Mouse (Mus musculus): ENCODE results near the gene Iglon5. TPM values are rescaled to one million over a fixed set of nuclear protein-coding genes. Genes with fewer than 3 reads are reported as not detected.
A peak's percentile ranks its signal among the peaks of the same experiment; 100 is the strongest.

Iglon5 gene
- total RNA-seq (2021), result under 1 TPM; 0.23 to 0.27 TPM
- long read RNA-seq, experiment 1, result 0 reads
- long read RNA-seq, experiment 2, result 0 reads

DNA sequence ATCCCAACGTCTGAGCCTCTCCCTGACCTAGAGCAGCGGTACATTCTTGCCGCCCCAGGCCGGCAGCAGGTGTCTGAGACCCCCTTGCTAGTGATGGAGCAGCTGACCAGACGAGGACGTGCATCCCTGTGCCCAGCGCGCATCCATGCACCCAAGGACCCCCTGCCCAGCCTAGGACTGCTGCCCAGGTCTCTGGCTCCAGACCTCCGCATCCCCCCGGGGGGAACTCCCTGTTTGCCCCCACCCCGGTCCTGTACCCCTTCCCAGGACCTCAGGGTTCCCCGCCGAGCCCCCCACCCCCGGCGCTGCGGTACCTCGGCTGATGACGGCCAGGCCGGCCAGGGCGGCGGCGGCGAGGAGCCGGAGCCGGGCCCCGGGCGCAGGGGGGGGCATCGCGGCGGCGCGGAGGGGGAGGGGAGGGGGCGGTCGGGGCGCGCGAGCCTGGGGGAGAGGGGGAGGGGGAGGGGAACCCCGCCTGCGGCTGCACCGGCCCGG, at the start of gene Iglon5:
TSS of gene Iglon5 (minus strand) at position 445 of the 495 bp plus-strand sequence.
- no peak for DNase-seq
- intact Hi-C loops (cut with DNase I), result no loop called here

DNA sequence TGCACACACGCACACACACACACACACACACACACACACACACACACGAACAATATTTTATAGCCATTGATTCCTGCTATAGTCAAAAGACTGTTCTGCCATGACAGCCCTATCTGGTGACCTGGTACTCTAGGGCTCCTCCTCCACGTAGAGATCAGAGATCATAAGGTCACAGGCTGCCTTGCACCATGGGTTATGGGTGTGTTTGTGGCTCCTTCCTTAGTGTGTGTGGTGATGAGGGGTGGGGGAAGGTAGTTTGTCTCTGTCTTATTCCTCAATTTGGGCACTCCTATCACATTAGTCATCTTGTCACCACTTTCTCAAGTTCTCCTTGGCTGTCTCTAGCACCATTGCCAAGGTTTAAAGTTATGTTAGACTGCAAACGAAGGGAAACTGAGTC, 48.6 kb upstream of the Iglon5 start:
- DNase-seq, result no peak
- intact Hi-C loops (cut with DNase I), result no loop called here

DNA sequence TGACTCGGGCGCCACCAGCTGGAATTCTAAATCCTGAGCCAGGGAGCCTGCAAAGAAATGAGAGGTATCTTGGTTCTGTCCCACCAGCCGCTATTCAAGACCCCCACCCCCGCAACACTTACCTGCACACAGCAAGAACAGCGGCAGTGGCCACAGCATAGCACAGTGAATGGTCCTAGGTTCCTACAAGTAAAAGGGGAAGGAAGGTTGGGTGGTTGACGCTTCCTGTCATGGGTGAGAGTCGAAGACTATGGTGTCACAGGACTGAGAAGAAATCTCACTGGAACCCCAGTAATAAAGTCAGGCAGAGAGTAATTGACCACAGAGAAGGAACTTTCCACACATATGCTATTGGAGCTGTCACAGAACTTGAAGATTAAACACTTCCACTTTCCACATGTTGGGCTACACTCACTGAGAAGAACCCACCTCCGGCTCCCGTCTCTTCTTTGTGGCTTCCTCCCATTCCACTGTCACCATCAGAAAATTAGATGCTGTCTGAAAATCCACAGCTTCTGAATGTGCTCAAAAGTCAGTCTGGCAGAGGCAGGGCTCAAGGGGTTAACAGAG, 43.1 kb upstream of the Iglon5 start:
- intact Hi-C loops (cut with DNase I), result no loop called here
- DNase-seq, result no peak

DNA sequence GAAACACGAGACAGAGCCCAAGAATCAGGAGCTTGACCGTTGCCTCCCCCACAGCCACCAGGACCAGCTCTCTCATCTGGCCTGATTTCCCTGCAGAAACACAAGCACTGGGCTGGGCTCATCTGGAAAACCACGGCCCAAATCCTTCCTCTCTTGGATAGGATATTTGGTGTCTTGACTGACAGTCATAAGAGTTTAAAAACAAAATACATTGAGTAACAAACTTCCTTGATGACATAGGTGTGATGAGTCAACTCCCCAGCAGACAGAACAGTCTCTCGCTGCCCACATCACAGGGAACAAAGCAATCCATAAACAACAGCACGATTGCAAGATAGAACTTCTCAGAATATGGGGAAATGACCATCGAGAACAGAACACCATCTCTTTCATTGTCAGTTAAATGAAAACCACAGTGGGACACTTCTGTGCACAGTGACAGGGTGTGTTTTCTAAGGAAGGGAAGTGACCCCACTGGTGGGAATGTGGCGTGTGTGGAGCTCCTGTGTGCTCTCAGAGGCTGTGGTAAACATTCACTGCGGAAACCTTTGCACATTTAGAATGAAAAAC, 40.4 kb upstream of the Iglon5 start:
- intact Hi-C loops (cut with DNase I), result no loop called here
- no peak for DNase-seq

DNA sequence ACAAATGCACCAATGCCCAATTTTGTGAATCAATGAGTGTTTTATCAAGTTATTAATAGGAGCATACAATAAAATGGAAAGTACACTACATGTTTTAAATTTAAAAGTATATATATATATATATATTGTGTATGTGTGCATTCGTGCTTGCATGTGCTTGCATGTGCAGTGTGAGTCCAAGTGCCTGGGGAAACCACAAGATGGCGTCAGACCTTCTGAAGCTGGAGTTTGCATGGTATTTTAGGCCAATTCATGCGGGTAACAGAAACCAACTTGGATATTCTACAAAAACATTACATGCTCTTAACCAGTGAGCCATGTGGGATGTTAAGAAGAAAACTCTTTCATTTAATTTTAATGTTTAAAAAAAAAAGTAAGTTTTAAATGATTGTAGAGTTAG, 35.4 kb upstream of the Iglon5 start:
- no peak for DNase-seq
- intact Hi-C loops (cut with DNase I), result no loop called here

DNA sequence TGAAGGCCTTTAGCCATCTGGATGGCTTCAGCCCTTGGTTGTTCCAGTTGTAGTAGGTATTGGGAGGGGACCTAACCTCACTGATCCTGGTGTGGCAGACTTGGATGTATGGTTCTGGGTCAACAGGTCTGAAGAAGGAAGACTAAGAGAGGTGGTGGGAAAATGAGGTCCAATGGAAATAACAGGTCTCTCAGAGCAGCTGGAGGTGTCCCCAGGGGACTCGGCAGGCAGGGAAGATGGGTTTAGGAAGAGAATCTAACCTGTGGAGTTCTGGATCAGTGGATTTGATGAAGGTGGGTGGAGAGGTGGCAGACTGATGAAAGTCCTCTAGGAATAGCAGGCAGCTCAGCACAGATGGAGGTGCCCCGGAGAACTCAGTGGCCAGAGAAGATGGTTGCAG, 32.9 kb upstream of the Iglon5 start:
- intact Hi-C loops (cut with DNase I), result no loop called here

DNA sequence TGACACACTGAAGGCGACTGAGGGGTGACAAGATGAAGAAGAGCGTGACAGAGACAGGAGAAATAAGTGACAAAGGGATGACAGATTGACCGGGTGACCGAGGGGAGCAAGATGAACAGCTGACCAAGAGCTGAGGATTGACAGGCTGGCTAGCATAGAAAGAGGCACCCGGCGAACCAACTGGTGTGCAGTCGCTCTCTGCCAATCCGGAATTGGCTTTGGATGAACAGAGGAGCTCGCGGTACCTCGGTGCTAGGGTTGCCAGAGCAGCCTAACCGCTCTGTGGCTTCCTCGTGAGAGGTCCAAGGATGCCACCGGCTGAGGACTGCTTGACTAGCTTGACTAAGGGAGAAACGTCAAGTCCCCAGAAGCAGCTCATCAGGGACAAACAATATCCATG, 28.5 kb upstream of the Iglon5 start:
- no peak for DNase-seq
- intact Hi-C loops (cut with DNase I), result no loop called here

More for the DNA sequence above, 32.9 kb upstream of the Iglon5 start:
- no peak for DNase-seq

DNA sequence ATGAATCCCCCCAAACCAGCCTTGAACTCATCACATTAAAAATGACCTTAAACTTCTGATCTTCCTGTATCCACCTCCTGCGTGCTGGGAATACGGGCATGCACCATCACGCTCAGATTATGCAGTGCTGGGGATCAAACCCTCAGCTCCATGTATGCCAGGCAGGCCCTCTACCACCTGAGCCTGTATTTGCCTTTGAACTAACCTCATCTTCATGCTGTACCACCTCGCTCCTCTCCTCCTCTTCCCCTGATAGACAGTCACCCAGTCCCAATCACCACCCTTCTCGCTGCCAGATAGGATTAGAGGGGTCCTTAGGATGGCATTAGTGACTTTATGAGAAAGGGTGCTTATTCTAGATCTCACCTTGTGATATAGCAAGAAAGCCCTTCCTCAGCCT, 25.2 kb upstream of the Iglon5 start:
- no peak for DNase-seq
- intact Hi-C loops (cut with DNase I), result no loop called here

DNA sequence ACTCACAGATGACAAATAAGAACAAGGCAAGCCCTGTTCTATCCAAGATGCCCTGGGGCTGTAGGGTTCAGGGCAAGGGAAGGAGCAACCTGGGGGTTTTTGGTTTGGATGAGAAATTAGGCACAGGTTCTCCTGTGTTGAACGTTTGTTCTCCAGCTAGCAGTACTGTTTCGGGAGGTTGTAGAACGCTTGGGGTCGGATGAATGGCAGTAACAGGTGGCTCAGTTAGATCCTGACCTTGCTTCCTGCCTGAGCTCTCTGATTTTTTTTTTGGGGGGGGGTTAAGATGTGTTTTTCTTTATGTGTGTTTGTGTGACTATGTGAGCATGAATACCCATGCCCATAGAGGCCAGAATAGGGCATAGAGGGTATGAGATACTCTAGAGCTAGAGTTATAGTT, 22.6 kb upstream of the Iglon5 start:
- DNase-seq, result no peak
- intact Hi-C loops (cut with DNase I), result no loop called here

DNA sequence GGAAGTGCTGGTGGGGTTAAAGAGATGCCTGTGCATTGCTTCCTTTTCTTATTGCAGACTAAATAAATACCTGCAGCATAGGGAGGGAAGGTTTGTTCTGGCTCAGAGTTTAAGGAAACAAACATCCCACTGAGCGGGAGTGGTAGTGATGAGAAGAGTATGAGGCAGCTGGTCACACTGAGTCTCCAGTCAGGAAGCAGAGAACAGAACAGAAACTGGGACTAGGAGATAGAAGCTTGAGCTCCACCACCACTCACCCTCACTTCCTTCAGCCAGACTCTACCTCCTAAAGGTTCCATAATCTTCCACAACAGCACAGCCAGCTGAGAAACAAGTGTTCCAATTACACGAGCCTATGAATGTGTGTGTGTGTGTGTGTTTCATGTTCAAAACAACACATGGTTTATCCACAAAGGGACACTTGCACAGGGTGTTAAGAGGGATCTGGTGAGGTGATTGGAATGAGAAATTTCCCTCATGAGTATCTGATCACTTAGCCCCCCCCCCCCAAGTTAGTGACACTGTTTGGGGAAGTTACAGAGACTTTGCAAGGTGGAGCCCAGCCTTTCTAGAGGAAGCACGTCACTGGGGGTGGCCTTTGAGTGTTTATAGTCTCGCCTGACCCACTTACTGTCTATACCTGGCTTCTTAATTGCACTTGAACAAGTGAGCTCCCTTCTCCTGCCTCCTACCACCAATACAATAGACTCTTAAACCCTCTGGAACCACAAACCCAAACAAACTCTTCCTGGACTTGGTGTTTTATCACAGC, 22.0 kb upstream of the Iglon5 start:
- intact Hi-C loops (cut with DNase I), result no loop called here
- DNase-seq, result no peak

DNA sequence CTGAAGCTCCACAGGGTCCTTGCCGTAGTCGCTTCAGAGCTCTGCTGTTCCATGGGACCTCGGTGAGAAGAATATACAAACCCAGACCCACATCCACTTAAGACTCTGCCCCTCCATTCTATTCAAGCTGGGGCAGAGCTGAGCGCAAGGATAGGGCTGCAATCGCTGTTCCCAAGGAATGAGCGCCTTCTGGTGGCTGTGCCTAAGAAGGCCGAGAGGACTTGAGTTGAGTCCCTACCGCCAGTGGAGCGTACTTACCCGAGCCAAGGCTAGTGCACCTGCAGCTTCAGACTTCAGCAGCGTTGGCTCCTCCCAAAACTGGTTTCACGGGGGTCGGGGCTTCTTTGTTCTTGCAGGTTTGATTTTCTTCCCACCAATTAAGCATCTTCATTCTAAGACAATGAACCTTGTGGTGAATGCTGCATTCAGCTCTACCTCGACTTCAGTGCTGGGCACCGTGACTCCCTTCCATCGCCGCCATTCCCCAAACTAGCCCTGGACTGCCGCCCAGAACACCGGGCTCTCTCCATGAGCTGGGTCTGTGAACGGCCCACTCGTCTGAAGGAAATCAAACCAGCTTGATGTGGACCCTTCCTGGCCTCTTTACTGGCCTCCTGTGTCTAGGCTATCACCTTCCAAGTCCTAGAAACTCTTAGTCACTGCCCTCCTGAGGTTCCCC, 5.6 kb upstream of the Iglon5 start:
- no peak for DNase-seq
- intact Hi-C loops (cut with DNase I), result no loop called here

DNA sequence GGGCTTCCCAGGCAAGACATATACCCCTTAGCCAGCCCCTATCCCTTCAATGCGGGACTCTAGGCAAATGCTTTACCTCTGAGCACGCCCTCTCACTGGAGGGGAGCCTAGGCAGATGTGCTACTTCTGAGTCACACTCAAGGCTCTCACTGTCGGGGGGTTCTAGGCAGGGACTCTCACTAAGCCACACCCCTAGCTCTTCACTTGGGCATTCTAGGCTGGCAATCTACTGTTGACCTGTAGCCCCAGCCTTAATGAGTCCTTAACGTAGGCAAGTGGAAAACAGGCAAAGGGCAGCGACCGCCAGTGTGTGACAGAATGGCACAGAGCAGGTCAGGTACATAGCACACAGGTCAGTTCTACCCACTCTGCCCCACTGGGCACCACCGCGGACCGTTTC, 986 bp upstream of the Iglon5 start:
- intact Hi-C loops (cut with DNase I), result no loop called here
- no peak for DNase-seq

DNA sequence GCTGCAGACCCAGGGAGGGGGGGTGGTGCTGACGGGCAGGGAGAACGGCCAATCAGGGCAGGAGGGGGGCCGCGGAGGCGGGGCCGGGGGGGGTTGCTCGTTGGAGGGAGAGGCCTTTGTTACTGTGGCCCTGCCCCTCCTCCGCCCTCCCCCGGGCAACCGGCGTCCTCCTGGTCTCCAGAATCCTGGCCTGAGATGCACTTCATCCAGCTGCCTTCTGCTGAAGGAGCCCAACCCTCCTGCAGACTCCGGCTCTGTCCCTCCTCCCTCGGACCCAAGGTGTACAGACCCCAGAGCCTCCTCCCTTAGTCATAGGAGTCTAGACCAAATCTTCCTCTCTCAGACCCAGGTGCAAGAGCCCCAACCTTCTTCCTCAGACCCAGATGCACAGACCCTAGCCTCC, 308 bp upstream of the Iglon5 start:
- peak in 1 of 2 experiments; percentile 17 for DNase-seq
- intact Hi-C loops (cut with DNase I), result no loop called here

DNA sequence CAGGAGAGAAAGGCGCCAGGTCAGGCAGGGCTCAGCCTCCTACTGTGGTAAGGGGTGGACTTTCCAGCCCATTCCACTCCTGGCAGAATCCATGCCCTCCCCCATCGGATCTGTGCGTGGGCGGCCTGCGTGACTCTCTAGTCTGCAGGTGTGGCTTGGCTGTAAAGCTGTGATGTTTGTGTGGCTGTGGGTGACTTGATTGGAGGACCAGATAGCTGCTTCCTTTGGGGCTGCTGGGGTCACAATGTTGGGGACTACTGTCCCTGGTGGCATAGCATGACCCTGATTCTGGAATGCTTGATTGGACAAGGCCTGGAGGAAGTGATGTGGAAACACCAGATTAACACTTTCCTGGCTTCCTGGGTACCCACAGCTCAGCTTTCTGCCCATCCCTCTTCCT, 1.2 kb downstream of the Iglon5 start:
- DNase-seq, result no peak
- intact Hi-C loops (cut with DNase I), result no loop called here

DNA sequence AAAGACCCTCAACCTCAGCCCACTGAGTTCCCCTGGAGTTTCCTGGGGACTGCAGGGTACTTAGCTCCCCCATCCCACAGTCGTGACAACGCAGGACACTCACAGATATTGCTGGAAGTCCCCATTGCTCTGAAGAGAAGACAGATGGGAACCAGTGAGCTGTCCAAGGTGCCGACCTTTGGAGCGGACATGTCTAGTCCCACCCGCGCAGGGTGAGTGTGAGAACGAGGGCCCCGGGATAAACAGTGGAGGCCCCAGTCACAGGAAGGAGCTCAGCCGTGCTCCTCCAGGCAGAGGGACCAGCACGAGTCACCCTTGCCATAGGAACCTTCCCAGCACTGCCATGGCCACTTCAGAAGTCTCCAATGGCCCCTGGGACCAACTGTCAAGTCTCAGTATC, 6.6 kb downstream of the Iglon5 start:
- intact Hi-C loops (cut with DNase I), result no loop called here
- DNase-seq, result no peak

DNA sequence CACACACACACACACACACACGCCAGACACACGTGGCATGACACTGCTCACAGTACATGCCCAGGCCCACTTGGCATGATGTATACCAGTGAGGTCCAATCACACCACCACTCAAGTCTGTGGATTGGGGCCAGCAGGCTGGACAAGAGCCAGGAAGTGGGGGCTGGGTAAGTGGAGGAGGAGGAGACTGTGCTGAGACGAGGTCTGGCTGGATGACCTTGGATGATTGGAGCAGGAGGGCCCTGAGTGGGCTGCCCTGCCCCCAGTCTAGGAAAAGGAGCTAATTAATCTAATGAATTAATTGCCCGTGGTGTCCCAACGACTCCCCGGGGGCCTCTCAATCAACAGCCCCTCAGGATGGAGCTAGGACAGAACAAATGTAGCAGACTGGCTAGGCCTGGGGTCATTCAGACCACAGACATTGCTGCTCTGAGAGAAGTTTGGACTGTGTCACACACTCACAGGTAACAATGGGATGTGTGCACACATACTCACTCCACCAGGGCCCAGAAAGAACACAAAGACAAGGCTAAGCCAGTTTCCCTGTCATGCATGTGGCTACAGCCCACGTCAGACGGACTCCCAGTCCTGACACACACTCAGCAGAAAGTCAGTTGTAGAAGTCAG, 7.7 kb downstream of the Iglon5 start:
- intact Hi-C loops (cut with DNase I), result no loop called here
- no peak for DNase-seq

DNA sequence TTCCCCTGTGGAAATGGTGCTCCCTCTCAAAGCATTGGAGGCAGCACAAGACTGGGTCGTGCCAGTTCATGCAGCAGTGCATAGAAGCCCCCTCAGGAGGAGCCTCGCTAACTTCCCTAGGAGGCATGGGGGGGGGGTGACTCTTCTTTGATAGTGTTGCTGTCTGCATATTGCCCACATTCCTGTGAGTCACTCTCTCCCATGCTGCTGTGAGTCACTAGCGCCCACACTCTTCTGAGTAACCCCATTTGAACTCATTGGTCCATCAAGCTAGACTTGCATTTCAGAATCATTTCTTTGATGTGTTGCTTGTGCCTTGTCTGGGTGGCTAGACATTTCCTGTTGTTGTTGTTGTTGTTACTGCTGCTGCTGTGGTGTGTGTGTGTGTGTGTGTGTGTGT, 8.7 kb downstream of the Iglon5 start:
- intact Hi-C loops (cut with DNase I), result no loop called here
- DNase-seq, result no peak

DNA sequence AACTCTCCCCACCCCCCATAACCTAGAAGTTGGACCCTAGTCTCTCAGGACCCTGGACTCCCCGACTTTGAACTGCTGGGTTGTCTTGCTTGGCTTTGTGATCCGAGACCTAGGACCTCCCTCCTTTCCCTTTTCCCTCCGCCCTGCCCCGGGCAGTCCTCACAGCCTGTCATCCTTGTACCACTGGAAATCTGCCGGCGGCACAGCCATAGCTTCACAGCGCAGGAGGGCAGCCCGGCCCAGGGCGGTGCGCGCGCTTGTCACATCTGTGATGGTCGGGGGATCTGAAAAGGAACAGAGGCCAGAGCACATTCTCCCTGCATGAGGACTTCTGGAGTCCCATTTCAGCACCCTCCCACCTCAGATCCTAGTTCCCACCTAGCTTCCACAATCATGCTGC, 13.5 kb downstream of the Iglon5 start:
- intact Hi-C loops (cut with DNase I), result no loop called here
- no peak for DNase-seq

DNA sequence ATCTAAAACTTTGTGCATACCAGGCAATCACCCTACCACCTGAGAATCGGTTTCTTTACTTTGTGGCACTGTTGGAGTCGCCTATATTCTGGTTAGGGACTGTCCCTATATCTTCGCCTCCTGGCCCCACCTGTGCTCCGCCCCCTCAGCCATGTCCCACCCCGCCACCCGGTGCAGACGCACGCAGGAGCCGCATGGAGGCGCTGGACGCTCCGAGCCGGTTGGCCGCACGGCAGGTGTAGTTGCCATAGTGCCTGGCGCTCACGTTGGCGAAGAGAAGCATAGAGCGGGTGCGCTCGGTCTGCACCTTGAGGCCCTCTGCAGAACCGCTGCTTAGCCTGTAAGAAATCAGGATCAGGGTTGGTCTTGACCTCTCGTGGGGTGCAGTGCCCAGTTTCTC, 14.2 kb downstream of the Iglon5 start:
- DNase-seq, result no peak
- intact Hi-C loops (cut with DNase I), result no loop called here

DNA sequence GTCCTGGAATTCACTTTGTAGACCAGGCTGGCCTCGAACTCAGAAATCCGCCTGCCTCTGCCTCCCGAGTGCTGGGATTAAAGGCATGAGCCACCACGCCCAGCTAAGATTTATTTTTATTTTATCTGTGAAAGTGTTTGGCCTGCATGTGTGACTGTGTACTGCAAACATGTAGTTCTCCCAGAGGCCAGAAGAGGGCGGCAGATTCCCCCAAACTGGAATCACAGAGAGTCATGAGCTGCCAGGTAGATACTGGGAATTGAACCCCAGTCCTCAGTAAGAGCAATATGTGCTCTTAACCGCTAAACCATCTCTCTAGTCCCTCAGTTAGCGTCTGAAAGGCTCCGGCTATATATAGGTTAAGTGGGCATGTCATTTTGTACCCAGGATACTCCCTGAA, 19.5 kb downstream of the Iglon5 start:
- intact Hi-C loops (cut with DNase I), result no loop called here
- no peak for DNase-seq
